Mouse (Mus musculus): ENCODE data around the gene Ocel1. TPM values are rescaled to one million over a fixed set of nuclear protein-coding genes. Genes with fewer than 3 reads are reported as not detected.

Ocel1 gene
- polyA plus RNA-seq, 1 experiment from 2014 or later, result 4.4 TPM

DNA sequence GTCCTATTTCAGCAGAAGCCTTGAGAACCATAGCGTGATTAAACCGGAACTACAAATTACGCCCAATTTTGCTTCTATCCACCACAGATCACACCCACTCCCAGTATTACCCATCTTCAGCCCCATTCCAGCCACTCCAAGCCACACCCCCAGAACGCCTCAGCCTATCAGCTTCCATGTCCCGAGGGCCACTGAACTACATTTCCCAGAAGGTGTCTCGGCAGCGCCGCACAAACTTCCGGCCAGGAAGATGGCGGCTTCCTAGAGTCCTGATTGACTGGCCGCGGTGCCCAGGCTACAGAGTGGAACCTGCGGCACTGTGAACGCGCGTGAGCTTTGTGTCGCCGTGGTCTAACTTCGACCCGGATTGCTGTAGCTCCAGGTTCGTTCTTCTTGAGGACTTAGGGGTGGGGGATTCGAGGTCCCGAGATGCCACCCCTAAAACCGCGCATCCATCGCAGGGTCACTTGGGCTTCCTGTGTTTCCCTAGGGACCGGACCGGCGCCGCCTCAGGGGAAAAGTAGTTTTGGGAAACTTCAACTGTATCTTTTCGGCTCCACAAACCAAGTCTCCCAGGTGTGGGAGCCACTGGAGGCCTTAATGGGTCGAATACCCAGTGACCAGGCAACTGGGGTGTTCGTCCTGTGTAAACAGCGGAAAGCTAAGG is 25.7 kb downstream of the Ocel1 start, which contains the start of gene Babam1:
Babam1 (plus strand) TSS at position 223 of the 667 bp plus-strand sequence.
- Histone ChIP-seq H3K4me2 (peak within 1 kb of the TSS; percentile 69), H3K9ac (peak within 1 kb of the TSS; percentile 76), H3K9me3 (no peaks in the 10 kb centered on the region), H3K27me3 (peaks cover 8% of the 10 kb centered on the region; the same call in 1 of the 2 replicates), H3K4me1 (peaks cover 14% of the 10 kb centered on the region), H3K27ac (peak within 1 kb of the TSS; percentile 51), H3K36me3 (replicated peaks) (peaks cover 28% of the 10 kb centered on the region), H3K4me3 (replicated peaks) (peak within 1 kb of the TSS; percentile 78)
- ATAC-seq (ENCODE audit: low FRiP score), result peak; percentile 98
- under 1% methylated on average over 34 of the region's 34 CpGs for WGBS

DNA sequence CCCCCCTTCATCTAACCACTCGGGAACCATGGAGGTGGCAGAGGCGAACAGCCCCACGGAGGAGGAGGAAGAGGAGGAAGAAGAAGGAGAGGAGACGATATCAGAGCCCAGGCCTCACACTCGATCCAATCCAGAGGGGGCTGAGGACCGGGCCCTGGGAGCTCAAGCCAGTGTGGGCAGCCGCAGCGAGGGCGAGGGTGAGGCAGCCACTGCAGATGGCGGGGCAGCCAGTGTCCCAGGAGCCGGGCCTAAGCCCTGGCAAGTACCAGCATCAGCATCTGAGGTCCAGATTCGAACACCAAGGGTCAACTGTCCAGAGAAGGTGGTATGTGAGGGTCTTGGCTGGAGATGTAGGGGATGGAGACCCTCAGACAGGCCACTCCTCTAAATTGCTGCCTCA is 26.6 kb downstream of the Ocel1 start:
- H3K9me3 ChIP-seq, result no peaks in the 10 kb centered on the region
- H3K4me3 ChIP-seq (replicated peaks), result peak overlapping the region; percentile 78
- 90% methylated on average over 12 of the region's 12 CpGs for WGBS
- no peak overlapping the region for H3K27ac ChIP-seq
- peaks cover 8% of the 10 kb centered on the region; the same call in 1 of the 2 replicates for H3K27me3 ChIP-seq
- peaks cover 28% of the 10 kb centered on the region for H3K36me3 ChIP-seq (replicated peaks)
- H3K9ac ChIP-seq, result peak overlapping the region; percentile 76
- ATAC-seq (ENCODE audit: low FRiP score), result no peak
- H3K4me1 ChIP-seq, result peaks cover 14% of the 10 kb centered on the region
- H3K4me2 ChIP-seq, result peak overlapping the region; percentile 69

DNA sequence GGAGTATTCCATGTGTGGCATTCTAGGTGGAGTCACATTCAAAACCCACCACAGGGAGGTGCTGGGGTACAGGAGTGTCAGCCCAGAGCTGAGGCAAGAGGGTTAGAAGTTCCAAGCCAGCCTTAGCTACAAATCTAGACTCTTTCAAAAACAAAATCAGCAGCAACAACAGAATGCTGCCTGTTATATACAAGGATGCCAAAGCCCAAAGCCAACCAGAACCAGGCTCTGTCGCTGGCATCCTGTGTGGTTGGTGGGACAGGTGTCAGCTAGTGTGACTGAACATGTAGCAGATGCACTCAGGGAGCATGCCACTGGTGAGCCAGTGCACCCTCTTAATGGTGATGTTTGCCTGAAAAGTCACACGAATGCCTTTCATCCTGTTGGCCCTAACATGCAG is 29.7 kb downstream of the Ocel1 start:
- no peaks in the 10 kb centered on the region for H3K9me3 ChIP-seq
- 95% methylated on average over 2 of the region's 2 CpGs for WGBS
- H3K27ac ChIP-seq, result no peak overlapping the region
- H3K4me3 ChIP-seq (replicated peaks), result no peak overlapping the region
- peaks cover 28% of the 10 kb centered on the region for H3K36me3 ChIP-seq (replicated peaks)
- no peak for ATAC-seq (ENCODE audit: low FRiP score)
- H3K27me3 ChIP-seq, result no peaks in the 10 kb centered on the region
- H3K9ac ChIP-seq, result no peak overlapping the region
- H3K4me2 ChIP-seq, result no peak overlapping the region
- peaks cover 18% of the 10 kb centered on the region for H3K4me1 ChIP-seq

DNA sequence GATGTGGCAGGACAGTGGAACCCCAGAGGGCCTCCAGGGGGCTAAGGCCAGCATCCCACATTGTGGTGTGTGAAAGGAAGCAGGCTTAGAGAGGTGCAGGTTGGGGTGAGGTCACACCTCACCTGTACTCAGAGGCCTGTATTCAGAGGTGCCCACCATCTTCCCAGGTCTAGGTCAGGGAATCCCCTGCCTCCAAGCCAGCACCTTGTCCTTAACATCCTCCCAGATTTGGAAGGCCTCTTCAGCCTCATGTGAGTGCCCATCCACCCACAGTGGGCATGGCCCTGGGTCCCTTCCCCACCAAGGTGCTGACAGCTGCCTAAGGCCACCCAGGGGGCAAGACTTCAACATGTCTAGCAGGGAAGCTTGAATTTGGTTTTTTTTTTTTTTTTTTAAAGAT is 30.4 kb downstream of the Ocel1 start:
- H3K4me3 ChIP-seq (replicated peaks), result no peak overlapping the region
- no peak for ATAC-seq (ENCODE audit: low FRiP score)
- no peak overlapping the region for H3K4me2 ChIP-seq
- no peaks in the 10 kb centered on the region for H3K9me3 ChIP-seq
- H3K9ac ChIP-seq, result no peak overlapping the region
- no peaks in the 10 kb centered on the region for H3K27me3 ChIP-seq
- peaks cover 28% of the 10 kb centered on the region for H3K36me3 ChIP-seq (replicated peaks)
- H3K4me1 ChIP-seq, result peaks cover 19% of the 10 kb centered on the region
- no peak overlapping the region for H3K27ac ChIP-seq

GRCm38 (mm10) chr8:71402446-71402964 is 31.4 kb downstream of the Ocel1 start:
- Histone ChIP-seq H3K27ac (no peak overlapping the region), H3K9ac (no peak overlapping the region), H3K4me2 (no peak overlapping the region), H3K36me3 (replicated peaks) (peaks cover 32% of the 10 kb centered on the region), H3K9me3 (no peaks in the 10 kb centered on the region), H3K4me3 (replicated peaks) (no peak overlapping the region), H3K27me3 (no peaks in the 10 kb centered on the region), H3K4me1 (peaks cover 24% of the 10 kb centered on the region)
- 89% methylated on average over 9 of the region's 9 CpGs for WGBS
- no peak for ATAC-seq (ENCODE audit: low FRiP score)

DNA sequence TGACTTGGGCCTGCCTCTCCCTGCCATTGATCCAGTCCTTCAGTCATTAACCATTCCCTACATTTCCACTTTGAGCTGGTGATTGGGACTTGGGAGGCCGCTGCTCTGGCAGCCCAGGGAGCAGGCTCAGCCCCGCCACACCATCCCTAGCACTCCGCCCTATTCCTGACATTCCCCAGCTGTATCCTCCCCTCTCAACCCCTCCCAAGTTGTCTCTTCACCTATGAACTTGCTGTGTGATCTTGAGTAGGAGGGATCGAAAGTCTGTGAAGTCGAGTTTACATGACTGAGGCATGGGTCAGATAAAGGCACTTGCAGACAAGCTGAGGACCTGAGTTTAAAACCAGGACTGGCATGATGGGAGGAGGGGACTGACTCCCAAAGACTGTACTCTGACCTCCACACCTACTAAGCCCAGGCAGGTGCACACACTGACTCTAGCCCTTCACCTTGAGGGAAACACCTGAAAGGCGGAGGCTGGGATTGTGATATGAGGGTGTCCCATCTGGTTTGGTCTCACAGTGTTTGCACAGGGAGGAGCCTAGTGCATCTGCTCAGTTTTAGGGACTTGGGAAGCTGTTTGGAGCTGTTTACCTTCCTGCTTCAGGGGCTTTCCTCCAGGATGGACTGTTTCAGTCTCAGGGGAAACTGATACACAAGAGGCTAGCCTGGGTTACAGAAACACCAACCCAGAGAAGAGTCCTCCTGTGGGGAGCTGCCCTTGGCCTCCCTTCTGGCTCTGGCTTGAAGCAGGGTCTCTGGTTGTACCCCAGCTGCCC is 32.2 kb downstream of the Ocel1 start:
- H3K36me3 ChIP-seq (replicated peaks), result peaks cover 39% of the 10 kb centered on the region

GRCm38 (mm10) chr8:71404011-71404410 is 32.9 kb downstream of the Ocel1 start:
- H3K4me2 ChIP-seq, result no peak overlapping the region
- no peak for ATAC-seq (ENCODE audit: low FRiP score)
- H3K4me1 ChIP-seq, result peaks cover 20% of the 10 kb centered on the region
- no peak overlapping the region for H3K27ac ChIP-seq
- WGBS, result 96% methylated on average over 8 of the region's 8 CpGs
- no peak overlapping the region for H3K9ac ChIP-seq
- peaks cover 39% of the 10 kb centered on the region for H3K36me3 ChIP-seq (replicated peaks)
- no peaks in the 10 kb centered on the region for H3K27me3 ChIP-seq
- no peak overlapping the region for H3K4me3 ChIP-seq (replicated peaks)
- H3K9me3 ChIP-seq, result no peaks in the 10 kb centered on the region

More for the DNA sequence above, 32.2 kb downstream of the Ocel1 start:
- Histone ChIP-seq H3K4me2 (no peak overlapping the region), H3K27ac (no peak overlapping the region), H3K27me3 (no peaks in the 10 kb centered on the region), H3K4me1 (peaks cover 20% of the 10 kb centered on the region), H3K9ac (no peak overlapping the region), H3K9me3 (no peaks in the 10 kb centered on the region), H3K4me3 (replicated peaks) (no peak overlapping the region)
- WGBS, result 87% methylated on average over 6 of the region's 6 CpGs
- ATAC-seq (ENCODE audit: low FRiP score), result no peak

DNA sequence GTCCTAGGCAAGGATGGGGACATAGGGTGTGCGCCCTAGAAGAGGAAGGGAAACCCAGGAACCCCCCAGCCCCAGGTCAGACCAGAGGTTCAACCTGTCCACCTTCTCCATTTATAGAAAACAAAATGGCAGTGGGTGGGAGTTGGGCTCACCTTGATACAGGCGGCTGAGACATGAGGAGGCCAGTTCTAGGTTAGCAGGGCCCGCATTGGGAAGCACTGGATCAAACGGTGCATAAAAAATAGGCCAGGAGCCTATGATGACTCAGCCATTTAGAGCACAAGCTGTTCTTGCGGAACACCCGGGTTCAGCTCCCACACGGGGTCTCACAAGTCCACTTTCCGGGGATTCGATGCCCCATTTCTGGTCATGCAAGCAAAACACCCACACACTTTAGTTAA is 33.9 kb downstream of the Ocel1 start:
- Histone ChIP-seq H3K9me3 (no peaks in the 10 kb centered on the region), H3K4me2 (no peak overlapping the region; the same call in 1 of the 2 replicates), H3K9ac (no peak overlapping the region), H3K27me3 (no peaks in the 10 kb centered on the region), H3K4me3 (replicated peaks) (peak overlapping the region; percentile 66; the same call in 1 of the 2 replicates), H3K4me1 (peaks cover 20% of the 10 kb centered on the region), H3K27ac (no peak overlapping the region), H3K36me3 (replicated peaks) (peaks cover 40% of the 10 kb centered on the region)
- WGBS, result 86% methylated on average over 9 of the region's 9 CpGs
- ATAC-seq (ENCODE audit: low FRiP score), result no peak

DNA sequence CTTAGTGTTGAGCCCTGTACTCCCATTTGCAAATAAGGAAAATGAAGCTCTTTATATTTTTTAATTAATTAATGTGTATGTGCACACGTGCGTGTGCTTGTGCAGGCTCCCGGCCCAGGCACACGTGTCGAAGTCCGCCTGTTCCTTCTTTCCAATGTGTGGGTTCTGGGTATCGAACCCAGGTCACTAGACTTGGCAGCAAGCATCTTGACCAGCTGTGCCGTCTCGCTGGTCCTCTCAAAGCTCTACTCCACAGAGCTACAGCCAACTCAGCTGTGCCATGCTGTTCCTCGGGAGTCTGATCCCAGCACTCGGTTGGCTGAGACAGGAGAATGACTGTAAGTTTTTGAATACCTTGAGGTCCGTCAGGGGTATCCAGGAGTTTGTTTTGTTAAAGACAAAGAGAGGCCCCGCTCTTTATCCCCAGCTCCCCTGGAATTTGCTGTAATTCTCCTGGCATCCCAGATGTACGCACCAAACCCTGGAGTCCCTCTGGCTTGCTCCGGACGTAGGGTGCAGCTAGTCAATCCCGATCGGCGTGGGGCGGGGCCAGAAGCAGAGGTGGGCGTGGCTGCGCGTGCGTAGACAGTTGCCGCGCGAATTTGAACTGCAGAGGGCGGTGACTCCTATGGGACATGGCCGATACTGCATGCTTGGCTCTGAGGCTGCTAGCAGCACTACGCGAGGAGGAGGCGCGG is 34.5 kb downstream of the Ocel1 start, which contains the start of gene Ankle1:
Ankle1 (plus strand) TSS at position 610 of the 698 bp plus-strand sequence.
- Histone ChIP-seq H3K4me2 (peak within 1 kb of the TSS; percentile 70), H3K4me1 (peaks cover 20% of the 10 kb centered on the region), H3K4me3 (replicated peaks) (peak within 1 kb of the TSS; percentile 66), H3K27me3 (no peaks in the 10 kb centered on the region), H3K9ac (peak within 1 kb of the TSS; percentile 71), H3K27ac (peak within 1 kb of the TSS; percentile 68), H3K9me3 (no peaks in the 10 kb centered on the region), H3K36me3 (replicated peaks) (peaks cover 38% of the 10 kb centered on the region)
- peak; percentile 92 for ATAC-seq (ENCODE audit: low FRiP score)
- 17% methylated on average over 33 of the region's 33 CpGs for WGBS

GRCm38 (mm10) chr8:71406099-71407015 is 35.3 kb downstream of the Ocel1 start:
- peak overlapping the region; percentile 68 for H3K27ac ChIP-seq

GRCm38 (mm10) chr8:71407441-71407840 is 36.3 kb downstream of the Ocel1 start:
- Histone ChIP-seq H3K36me3 (replicated peaks) (peaks cover 31% of the 10 kb centered on the region), H3K9ac (peak overlapping the region; percentile 33; the same call in 1 of the 2 replicates), H3K9me3 (no peaks in the 10 kb centered on the region), H3K4me1 (peaks cover 25% of the 10 kb centered on the region), H3K27me3 (0 out of 2 replicates have a peak, but pooled peaks cover 4% of the 10 kb centered on the region), H3K27ac (no peak overlapping the region), H3K4me2 (no peak overlapping the region), H3K4me3 (replicated peaks) (peak overlapping the region; percentile 66)
- ATAC-seq (ENCODE audit: low FRiP score), result no peak
- WGBS, result 92% methylated on average over 14 of the region's 14 CpGs

More at GRCm38 (mm10) chr8:71406099-71407015, 35.3 kb downstream of the Ocel1 start:
- Histone ChIP-seq H3K9me3 (no peaks in the 10 kb centered on the region), H3K4me2 (peak overlapping the region; percentile 70), H3K4me3 (replicated peaks) (peak overlapping the region; percentile 66), H3K4me1 (peaks cover 20% of the 10 kb centered on the region), H3K9ac (peak overlapping the region; percentile 71), H3K27me3 (0 out of 2 replicates have a peak, but pooled peaks cover 2% of the 10 kb centered on the region), H3K36me3 (replicated peaks) (peaks cover 34% of the 10 kb centered on the region)
- WGBS, result under 1% methylated on average over 55 of the region's 55 CpGs
- ATAC-seq (ENCODE audit: low FRiP score), result peak; percentile 81
